Comparison of ENCODE assay signal across 10 mouse cellular contexts in the genomic region with DNA sequence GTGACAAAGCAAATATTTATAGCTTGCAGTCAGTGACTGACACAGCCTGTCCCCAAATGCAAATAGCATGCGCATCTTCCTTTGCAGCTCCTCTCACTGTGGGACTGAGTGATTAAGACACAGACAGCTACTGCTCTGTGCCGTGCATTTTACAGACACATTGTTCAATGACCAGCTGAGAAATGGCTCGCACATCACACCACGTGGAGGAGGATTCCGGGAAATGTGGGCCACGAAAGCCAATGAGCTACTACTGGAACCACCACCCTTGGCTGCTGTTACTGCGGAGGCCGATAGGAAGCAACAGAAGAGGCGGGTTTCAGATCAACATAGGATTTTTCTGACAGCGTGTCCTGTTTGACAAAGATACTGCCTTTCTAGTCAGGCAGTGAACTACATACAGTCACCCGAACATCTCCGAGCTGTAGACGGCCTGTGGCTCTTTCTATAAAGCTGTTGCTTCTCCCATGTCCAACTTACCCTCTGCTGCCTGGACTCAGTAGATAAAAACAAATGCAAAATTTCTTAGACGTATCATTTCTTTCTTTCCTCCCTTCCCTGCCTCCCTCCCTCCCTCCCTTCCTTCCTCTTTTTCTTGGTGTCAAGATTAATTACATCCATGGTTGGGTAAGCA. TPM values are rescaled to one million over a fixed set of nuclear protein-coding genes. Genes with fewer than 3 reads are reported as not detected.
A peak's percentile ranks its signal among the peaks of the same experiment; 100 is the strongest.
DNase-seq lines count a peak whose midpoint lies in the region; ATAC-seq lines count a peak whose summit lies in the region.
"Had no signal": no experiment of that assay in that cellular context is flagged by ENCODE, and none has a peak within 500 bp of the region (broad histone marks: within the 10 kb centered on the region; RNA-seq: fewer than 3 reads in every experiment).

No protein-coding gene starts in this region.

- no peaks in the 10 kb centered on the region for H3K9me3 ChIP-seq in midbrain, embryonic 11.5 days (ENCODE audit: control insufficient read depth, low read length)
- no peaks in the 10 kb centered on the region for H3K9me3 ChIP-seq in midbrain, embryonic 16.5 days (replicated peaks; ENCODE audit: control insufficient read depth, low read length, poor library complexity, severe bottlenecking)
- H3K9me3 ChIP-seq: embryonic facial prominence, embryonic 15.5 days; limb, embryonic 15.5 days had no signal

- peaks cover 8% of the 10 kb centered on the region; the same call in 1 of the 2 replicates for H3K36me3 ChIP-seq in midbrain, embryonic 11.5 days (ENCODE audit: control insufficient read depth, insufficient read depth, low read length)
- peaks cover 17% of the 10 kb centered on the region for H3K36me3 ChIP-seq in midbrain, embryonic 16.5 days (ENCODE audit: control insufficient read depth, insufficient read depth, low read length)

- H3K4me2 ChIP-seq in midbrain, embryonic 11.5 days = no peak overlapping the region
- H3K4me2 ChIP-seq in midbrain, embryonic 16.5 days (ENCODE audit: low read length) = no peak overlapping the region
- H3K4me2 ChIP-seq: embryonic facial prominence, embryonic 15.5 days; limb, embryonic 15.5 days had no signal

- no peak for ATAC-seq in midbrain, embryonic 11.5 days (ENCODE audit: low FRiP score)
- no peak for ATAC-seq in midbrain, embryonic 16.5 days
- ATAC-seq in granulocyte monocyte progenitor cell, adult 5-6 weeks (replicated peaks; ENCODE audit: poor library complexity, severe bottlenecking) = peak; percentile 68

- H3K4me1 ChIP-seq in midbrain, embryonic 11.5 days (ENCODE audit: control insufficient read depth, insufficient read depth, low read length) = peaks cover 12% of the 10 kb centered on the region
- 0 out of 2 replicates have a peak, but pooled peaks cover 2% of the 10 kb centered on the region for H3K4me1 ChIP-seq in midbrain, embryonic 16.5 days (ENCODE audit: control insufficient read depth, insufficient read depth, low read length)

- no peak overlapping the region for H3K9ac ChIP-seq in midbrain, embryonic 11.5 days (ENCODE audit: low read length)
- no peak overlapping the region for H3K9ac ChIP-seq in midbrain, embryonic 16.5 days (ENCODE audit: low read depth, low read length)
- H3K9ac ChIP-seq: embryonic facial prominence, embryonic 15.5 days; limb, embryonic 15.5 days had no signal

- WGBS in midbrain, embryonic 11.5 days = 79% methylated on average over 14 of the region's 14 CpGs
- WGBS in midbrain, embryonic 16.5 days = 53% methylated on average over 14 of the region's 14 CpGs

- H3K4me3 ChIP-seq in midbrain, embryonic 11.5 days (ENCODE audit: low read depth, low read length) = no peak overlapping the region
- no peak overlapping the region for H3K4me3 ChIP-seq in midbrain, embryonic 16.5 days (ENCODE audit: low read depth, low read length)
- H3K4me3 ChIP-seq: embryonic facial prominence, embryonic 15.5 days; limb, embryonic 15.5 days had no signal

- H3K27me3 ChIP-seq in midbrain, embryonic 11.5 days (ENCODE audit: control insufficient read depth, insufficient read depth, low read length) = no peaks in the 10 kb centered on the region
- H3K27me3 ChIP-seq in midbrain, embryonic 16.5 days (ENCODE audit: control insufficient read depth, insufficient read depth, low read depth, low read length) = no peaks in the 10 kb centered on the region
- H3K27me3 ChIP-seq: embryonic facial prominence, embryonic 15.5 days; limb, embryonic 15.5 days had no signal

- DNase-seq in midbrain, embryonic 11.5 days (ENCODE audit: low spot score, missing footprints) = peak; percentile 37
- peak; percentile 37 for DNase-seq in layer of hippocampus, adult 9-10 months (ENCODE audit: low spot score)
- DNase-seq in lung, postnatal 36 days = peak; percentile 38
- peak; percentile 80 for DNase-seq in telencephalon, adult 2 months (ENCODE audit: low read depth, low spot score)
- DNase-seq in embryo, embryonic 9.5 days (ENCODE audit: extremely low spot score) = no peak
- DNase-seq in thymus, postnatal 14 days = no peak

- no peak overlapping the region for H3K27ac ChIP-seq in midbrain, embryonic 11.5 days (ENCODE audit: low read depth, low read length)
- no peak overlapping the region for H3K27ac ChIP-seq in midbrain, embryonic 16.5 days (ENCODE audit: low read length)
- H3K27ac ChIP-seq: embryonic facial prominence, embryonic 15.5 days; limb, embryonic 15.5 days had no signal

RNA-seq across cellular contexts. Expression of a gene that starts 31.9 kb away (rescaled TPM):
- 31.1 and 37.1 TPM in 2 replicates for polyA plus RNA-seq in midbrain, embryonic 11.5 days (2014; fragmentation: Nextera tagmentation; extraction: Ambion mirVana)
- 40.2 and 40.7 TPM in 2 replicates for polyA plus RNA-seq in midbrain, embryonic 16.5 days (2015; fragmentation: Nextera tagmentation; extraction: Ambion mirVana)
- 4.4 and 4.6 TPM in 2 replicates for total RNA-seq in granulocyte monocyte progenitor cell, adult 5-6 weeks (2014; fragmentation: Nextera tagmentation)
- 4.4 and 9.3 TPM in 2 replicates for total RNA-seq in granulocyte monocyte progenitor cell, adult 5-6 weeks (2017)

Comparison
In these comparisons a context has a peak if more than half of its experiments do, and no peak if none do; other contexts are left out.
1. DNase-seq: peak in midbrain, embryonic 11.5 days (single experiment), layer of hippocampus, adult 9-10 months (single experiment), lung, postnatal 36 days (single experiment) and telencephalon, adult 2 months (single experiment); none in embryo, embryonic 9.5 days (single experiment) and thymus, postnatal 14 days (single experiment).